Mouse (Mus musculus) hindbrain, embryonic 14.5 days (tissue): Measurements from ENCODE around the gene Sec22b. TPM values are rescaled to one million over a fixed set of nuclear protein-coding genes. Genes with fewer than 3 reads are reported as not detected.

Source experiments
- polyA plus RNA-seq: library from polyadenylated mRNA; unstranded; fragments of >200 nt; fragmentation: Nextera tagmentation; extraction: Ambion mirVana; gene quantifications from 2 replicates; pipeline ENCODE4 v1.2.1, GENCODE M21; 2014

Gene Sec22b
- polyA plus RNA-seq, 1 experiment from 2014 or later: 111 TPM

Other genes with a start within 250 kb of the Sec22b start
- 12.3 and 13.8 TPM in 2 replicates for gene Prkab2, start 243.0 kb upstream of the Sec22b start, polyA plus RNA-seq
- gene Gm17651, start 226.5 kb upstream of the Sec22b start, polyA plus RNA-seq: not detected in 2 replicates
- gene Pde4dip, start 12.5 kb upstream of the Sec22b start, polyA plus RNA-seq: 76.6 and 84.5 TPM in 2 replicates
- gene Notch2, start 112.3 kb downstream of the Sec22b start, polyA plus RNA-seq: 14.8 and 15.2 TPM in 2 replicates